Mouse (Mus musculus): ENCODE data around the gene Slc25a25.

Slc25a25 gene

DNA sequence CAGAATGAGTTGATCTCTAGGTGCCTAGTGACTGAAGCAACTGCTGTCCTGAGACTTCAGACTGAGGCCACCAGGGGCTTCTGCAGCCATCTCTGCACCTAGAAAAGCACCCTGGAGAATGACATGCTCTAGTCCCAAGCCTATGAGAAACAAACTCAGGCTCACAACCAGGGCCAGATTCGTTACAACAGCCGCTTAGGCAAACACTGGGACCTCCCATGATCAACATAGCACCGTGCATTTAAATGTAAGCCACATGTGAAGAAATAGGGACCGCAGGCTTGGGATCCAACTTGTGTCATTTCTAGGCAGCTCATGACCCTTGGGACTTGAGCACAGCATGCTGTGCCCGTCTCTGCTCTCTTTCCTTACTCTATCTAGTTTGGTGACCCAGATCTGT is 23.5 kb downstream of the Slc25a25 start:
- DNase-seq = no peak

DNA sequence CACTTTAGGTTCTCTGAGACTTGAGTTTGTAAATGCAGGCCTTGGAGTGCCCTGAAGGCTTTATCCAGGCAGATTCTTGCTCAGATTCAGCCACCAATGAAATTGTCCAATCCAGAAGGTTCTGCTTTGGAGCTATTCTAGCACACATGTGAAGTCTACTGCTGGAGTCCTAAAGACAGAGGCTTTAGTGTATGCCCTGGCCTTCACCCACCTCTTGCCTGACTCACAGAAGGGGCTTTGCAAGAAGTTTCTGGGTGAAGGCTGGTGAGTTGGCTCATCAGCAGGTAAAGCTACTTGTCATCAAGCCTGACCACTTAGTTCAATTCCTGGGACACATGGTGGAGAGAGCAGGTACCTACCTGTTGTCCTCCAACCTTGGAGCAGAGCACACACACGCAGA is 25.1 kb downstream of the Slc25a25 start:
- DNase-seq = no peak

DNA sequence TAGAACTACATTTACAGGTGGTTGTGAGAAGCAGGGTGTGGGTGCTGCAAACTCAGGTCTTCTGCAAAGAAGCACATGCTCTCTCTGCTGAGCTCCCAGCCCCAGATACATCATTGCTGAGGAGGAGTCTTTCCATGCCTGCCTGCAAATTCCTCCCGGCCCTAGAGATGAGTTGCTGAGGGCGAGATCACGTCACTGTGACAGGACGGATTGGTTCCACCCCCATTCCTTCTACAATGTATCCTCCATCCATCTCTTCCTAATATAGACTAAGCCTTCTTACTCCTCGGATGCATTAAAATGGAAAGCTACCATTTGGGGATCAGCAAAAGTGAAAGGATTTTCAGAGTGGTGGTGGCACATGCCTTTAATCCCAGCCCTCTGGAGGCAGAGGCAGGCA is 25.7 kb downstream of the Slc25a25 start:
- DNase-seq = no peak

DNA sequence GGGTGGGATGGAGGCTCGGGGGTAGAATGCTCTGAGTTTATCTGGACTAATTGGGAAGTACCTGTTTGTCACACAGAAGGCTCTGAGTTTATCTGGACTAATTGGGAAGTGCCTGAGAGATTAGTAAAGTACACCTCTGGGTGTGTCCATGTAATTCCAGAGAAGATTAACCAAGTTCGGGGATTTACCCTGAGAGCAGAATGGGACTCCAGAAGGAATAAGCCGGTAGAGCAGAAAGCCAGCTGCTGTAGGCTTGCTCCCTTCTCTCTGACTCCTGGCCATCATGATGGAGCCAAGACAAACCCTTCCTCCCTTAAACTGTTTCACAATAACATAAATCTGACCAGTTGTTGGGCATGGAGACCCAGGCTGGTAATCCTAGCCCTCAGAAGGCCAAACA is 26.4 kb downstream of the Slc25a25 start:
- DNase-seq = no peak

DNA sequence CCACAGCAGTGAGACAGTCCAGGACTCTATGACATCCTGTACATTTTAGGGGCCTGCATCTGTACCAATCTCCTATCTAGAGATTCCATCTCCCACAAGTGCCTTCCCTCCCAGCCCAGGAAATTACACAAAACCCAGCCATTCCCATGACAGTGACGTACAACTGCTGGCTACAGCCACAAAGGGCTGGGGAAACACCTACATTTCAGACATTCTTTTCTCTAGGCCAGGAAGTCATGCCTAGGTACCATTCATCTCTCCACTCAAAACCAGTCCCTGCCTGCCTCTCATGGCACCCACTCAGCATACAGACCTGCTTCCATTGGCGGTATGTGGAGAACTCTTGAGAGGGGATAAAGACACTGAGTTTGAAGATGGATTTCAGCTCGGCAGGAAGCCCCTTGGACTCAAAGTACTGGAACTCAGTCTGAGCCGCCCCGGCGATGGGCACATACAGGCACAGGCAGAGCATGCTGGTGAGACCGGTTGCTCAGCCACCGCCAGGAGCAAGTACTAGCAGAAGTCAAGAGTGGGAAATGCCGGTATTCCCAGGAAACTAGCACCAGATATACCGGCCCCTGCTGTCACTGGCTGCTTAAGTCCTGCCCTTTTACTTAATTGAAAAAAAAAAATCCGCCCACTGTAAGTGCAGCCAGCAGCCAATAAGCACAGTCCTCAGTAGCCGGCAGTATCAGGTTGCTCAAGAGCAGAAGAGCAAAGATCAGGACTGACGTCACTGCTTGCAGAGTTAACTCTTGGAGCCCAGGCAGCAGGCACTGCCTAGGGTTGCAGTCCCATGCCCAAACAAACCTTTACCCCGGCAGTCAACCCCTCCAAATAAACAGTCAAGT is 27.5 kb downstream of the Slc25a25 start:
- DNase-seq = no peak

DNA sequence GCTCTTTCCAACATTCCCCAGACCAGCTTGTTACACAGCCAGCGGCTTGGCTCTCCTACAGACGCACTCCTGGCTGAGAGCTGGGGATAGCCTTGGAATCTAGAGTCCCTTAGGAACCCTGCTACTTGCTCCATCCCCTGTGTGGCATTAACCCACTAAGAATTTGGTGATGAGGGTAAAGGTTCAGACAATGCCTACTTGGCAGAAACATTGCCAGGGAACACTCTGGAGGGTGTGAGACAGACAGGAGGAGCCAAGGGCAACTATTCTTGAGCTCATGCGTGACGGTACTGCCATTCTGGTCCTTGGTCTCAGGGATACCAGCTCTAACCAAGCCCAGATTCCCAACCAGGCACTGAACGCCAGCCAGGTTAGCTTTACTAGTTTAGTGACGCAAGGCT is 29.4 kb downstream of the Slc25a25 start:
- no peak for DNase-seq

DNA sequence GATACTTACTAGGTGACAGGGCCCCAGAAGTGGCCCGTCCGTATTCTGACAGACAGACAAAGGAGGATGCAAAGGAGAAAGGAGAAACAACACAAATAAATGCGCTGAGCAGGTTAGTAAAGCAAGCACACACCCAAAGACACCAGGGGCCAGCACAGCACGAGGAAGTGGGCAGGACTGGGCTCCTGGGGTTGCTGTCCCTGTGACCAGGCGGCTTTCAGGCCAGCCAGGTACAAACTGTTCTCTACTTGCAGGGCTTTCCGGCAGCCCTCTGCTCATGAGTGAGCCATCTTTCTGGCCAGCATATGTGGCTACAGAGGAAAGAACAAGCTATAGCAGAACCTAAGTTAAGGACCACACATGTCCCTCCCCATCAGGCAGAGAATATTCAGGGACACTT is 30.6 kb downstream of the Slc25a25 start:
- no peak for DNase-seq

DNA sequence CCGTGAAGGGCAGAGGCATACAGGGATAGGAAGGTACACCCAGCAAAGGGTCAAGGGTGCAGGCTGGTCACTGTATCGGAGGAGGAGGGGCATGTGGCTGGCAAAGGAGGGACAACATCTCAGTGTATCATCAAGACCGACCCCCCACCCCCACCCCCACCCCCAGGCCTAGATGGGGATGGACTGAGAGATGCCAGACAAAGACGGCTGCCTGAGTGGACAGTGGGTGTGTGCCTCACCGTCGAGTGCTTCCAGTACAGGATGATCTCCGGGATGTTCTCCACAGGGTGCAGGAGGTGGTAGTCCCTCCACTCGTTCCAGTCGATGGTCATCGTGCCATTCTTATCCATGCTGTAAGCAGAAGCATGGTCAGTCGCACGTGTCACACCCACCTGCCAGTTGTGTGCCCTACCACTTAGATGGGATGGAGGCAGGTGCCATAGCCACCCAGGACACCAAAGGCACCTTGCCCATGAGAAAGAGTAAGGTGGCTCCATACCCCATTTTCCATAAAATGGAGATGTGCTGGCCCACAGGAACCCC is 31.1 kb downstream of the Slc25a25 start:
- no peak for DNase-seq

DNA sequence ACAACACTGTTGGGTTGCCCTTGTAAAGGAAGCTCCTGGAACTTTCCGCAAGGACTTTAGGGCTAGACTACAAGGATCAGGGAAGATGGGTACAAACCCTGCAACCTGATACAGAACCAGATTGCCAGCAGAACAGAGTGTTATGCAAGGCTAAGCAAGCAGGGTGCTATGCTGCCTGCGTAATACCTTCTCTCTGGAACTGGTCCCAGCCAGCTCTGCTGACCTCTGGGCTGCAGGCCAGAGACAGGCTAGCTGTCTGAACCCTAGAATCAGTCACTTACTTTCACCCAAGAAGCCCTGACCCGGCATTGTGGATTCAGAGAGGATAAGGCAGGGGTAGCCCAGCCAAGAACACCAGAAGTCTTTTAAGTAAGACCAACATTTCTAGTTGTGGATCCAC is 31.9 kb downstream of the Slc25a25 start:
- no peak for DNase-seq

DNA sequence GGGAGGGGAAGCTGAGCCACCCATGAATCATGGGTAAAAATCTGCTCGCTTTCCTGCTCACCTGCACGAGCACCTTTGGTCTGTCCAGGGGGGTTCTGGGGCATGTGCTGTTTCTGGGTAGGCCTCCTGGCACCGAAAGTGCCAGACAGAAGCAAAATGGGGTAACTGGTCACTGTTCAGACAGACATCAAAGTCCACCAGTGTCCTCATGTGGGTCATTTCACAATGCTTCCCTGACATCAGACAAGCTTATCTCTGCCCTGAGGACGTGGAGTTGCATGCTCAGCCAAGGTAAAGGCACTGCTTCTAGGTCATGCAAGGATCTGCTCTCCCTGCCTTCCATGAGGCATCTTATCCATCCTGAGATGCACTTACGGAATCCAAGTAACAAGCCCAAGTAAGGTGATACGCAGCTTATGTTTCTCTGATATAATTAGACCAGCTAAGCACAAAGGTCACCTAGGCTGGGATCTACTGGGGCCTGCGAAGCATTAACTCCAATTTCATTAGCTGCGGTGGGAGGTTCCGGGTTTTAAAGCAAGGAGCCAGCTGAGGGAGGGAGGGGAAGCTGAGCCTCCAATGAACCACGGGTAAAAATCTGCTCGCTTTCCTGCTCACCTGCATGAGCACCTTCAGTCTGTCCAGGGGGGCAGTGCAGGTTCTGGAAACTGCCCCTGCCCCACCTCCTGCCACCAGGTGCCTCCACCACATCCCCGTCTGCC is 32.7 kb downstream of the Slc25a25 start:
- DNase-seq = no peak

DNA sequence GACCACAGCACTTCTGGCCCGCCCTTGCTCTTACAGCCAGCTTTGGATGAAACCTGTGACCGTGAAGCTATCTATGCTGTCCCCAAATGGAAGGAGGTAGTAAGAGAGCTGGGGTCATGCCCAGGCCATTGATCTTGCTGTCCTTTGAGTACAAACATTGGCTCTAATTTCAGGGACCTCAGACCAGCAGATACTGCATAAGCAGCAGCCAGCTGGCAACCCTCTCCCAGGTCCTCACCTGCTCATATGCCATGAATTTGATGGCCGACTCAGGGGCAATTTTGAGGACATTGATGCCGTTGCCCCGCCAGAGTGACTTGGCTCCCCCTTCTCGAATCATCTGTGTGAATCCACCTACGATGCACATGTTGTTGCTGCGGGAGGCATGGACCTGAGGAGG is 33.8 kb downstream of the Slc25a25 start:
- DNase-seq = no peak

DNA sequence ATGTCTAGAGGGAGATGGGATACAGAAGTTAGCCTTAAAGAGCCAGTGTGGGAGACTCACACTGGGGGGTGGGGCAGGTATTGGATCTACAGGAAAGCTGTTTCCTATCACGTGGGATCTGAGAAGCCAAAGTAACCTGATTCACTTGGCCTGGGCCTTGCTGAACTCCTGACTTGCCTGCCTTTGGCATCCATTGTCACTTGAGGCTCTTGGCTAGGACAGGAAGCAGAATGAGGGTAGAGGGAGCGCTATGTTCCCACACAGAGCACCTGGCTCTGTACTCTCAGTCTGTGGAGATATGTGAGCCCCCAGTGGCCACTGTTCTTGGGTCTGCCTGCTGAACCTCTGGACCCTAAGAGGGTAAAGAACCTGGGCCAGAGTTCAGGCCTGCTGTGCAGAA is 34.7 kb downstream of the Slc25a25 start:
- no peak for DNase-seq

DNA sequence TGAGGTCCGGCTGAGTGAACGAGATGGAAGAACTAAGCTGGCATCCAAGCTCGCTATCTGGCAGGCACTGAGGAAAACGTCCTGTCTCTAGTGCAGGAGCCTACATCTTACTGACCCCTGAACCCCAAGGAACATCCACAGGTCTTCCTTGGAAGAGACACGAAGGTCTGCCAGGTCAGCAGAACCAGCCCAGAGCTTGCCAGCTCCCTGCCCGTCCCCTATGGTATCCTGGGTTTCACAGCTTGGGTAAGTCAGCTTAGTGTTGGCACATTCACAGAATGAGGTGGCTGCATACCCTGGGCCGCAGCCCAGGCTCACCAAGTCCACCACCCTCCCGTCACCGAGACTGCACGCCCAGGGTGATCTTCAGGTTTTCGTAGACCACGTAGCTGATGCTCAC is 35.4 kb downstream of the Slc25a25 start:
- no peak for DNase-seq

DNA sequence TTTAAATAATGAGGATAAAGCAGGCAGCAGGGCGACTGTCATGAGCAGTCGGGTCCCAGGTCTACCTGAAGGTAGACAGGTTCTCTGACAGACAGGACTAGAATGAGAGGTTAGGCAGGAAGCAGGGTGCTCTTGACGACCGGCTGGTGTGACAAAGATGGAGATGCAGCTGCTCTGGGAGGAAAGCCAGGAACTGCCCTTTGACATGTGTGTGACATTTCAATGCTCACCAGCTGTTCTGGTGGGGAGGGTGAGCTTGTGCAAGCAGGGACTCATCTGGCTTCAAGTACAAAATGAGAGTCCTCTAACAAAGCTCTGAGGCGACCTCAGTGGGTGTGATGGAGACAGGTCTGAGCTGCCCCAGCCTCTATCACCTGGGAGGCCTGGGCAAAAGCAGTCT is 37.3 kb downstream of the Slc25a25 start:
- DNase-seq = no peak

DNA sequence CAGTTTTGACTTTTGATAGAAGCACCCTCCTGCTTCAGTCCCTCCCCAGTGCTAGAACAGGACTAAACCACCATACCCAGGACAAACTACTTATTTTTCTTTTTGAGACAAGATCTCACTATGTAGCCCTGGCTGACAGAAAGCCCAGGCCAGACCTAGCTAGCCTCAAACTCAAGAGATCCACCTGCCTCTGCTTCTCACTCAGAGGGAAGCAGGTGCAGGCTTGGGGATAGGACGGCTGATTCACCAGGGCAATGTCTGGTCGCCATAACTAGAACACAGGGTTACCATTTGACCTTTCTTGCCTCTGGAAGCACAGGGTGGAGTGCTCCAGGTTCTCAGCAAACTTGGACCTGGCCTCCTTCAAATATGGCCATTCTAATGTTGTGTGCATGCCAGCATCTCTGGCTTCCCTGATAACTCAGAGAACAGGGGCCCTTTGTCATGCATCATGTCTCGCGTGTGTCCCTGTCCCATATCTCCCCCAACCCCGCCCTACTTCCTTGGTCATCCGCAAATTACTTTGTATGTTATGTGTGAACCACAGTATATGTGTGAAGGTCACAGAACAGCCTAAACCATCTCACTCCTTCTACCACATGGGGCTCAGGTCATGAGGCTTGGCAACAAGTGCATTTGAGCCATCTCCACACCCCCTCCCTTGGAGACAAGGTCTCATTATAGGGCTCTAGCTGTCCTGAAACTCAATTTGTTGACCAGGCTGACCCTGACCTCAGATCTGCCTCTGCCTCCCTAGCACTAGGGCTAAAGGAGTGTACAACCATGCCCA is 38.3 kb downstream of the Slc25a25 start:
- no peak for DNase-seq

DNA sequence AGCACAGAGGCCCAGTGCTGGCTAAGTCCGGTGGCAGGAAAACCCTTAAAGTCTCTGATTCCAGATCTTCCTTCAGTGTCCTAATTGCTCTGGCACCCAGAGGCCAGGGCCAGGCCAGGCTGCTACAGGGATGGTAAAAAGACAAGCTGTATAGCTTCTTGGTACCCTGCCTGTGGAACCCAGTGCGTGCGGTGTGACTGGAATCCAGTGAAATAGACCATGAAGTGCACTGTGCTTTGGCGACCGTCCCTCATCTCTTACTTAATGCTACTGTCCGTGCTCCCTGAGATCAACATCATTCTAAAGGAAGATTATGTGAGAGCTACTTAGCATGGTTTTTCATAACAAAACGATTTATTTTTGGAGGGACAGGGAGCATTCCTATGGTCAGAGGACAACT is 39.8 kb downstream of the Slc25a25 start:
- no peak for DNase-seq

DNA sequence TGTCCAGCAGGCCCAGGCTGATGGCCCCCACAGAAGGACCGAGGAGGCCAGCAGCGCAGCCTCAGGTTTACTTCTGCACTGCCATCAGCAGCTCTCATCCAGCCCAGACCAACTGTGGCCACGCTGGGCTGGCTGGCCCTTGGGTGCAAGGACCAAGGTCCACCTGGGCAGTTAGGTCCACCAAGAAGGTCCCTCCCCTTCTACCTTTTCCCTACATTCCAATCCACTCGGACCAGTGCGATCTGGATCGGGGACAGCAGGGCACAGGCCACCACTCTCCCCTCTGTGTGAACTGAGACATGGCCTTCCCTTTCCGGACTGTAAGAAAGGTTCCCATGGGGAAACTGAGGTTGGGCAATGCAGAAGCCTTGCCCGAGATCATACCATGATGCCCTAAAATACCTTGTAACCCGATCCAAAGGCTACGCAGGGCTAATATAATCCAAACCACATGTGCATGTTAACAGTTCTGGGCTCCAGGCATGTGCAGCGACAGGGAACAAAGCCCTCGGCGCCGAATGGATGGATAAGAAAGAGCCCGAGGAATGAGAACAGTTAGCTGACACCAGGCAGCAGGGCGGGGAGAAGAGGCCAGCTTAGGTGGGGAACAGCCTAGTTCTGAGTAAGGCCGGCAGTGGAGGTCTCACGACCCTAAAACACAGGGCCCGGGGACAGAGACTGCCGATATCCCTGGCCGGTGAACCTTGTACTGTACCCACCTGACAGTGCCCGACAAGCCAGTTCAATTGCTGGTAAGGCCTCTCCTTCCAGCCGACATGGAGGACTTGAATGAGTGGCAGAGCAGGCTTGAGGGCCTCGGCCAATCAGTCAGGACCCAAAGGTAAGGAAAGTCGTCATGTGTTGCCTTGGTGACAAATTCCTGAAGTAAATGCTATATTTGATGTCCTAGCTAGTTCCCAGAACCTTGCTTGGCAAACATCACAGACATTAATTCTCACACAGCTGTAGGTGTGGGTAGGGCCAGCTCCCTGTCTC is 42.5 kb downstream of the Slc25a25 start:
- DNase-seq = no peak

DNA sequence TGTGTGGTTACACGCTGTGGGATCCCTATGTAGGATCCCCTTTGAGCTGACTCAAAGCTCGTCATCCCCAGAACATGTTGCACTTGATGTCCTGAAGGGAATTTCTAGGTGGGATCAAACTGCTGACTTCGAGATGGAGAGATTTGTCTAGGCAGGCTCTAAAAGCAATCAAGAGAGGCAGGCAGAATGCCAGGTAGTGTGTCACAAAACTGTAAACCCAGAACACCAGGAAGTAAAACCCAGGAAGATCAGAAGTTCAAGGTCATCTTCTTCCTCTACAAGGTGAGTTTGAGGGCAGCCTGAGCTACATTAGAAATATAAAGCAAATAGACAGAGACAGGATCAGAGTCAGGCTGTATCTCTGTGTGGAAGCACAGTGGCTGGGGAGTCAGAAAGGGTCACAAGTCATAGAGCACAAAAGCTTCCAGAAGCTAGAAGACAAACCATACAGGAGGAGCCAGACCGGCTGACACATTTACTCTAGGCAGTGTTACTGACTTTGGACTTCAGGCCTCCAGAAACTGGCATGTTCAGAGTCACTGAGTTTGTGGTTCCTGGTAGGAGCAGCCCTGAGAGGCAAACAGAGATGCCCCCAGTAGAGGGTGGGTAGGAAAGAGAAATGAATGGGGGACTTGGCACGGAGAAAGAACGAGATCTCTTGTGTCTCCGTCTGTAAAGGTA is 44.0 kb downstream of the Slc25a25 start:
- DNase-seq = no peak

DNA sequence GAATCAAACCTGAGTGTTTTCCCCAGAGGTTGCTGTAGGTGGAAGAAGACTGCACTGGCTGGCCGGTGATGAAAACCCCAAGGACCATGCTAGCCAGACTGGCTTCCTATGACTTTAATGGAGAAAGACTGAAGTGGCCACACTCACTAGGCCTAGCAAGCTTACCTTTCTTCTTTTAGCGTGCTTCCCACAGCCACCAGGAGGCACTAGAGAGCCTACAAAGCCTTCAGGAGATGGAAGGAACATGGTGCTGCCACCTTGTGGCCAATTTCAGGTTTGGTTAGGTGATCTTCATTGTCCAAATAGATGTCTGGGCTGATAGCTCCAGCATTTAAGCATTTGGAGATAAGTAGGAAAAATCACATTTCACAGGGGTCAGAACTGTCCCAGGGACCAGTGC is 46.6 kb downstream of the Slc25a25 start:
- DNase-seq = peak; percentile 74 to 80

DNA sequence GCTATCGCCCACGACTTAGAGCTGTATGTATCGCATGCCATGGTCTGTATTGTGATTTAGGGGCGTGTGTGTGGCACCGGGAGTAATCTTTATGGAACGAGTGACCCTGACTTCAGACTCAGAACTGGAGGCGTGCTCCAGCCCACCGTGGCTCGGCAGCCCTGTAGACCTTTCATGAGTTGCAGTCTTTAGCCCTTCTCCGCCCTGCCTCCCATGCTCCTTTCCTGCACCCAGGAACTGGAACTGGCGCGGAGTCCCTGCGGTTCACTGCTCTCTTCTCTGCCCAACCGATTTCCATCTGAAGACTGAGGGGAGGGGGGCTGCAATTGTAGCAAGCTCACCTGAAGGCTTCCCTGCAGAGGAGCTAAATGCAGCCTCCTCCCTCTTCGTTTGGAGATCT is 54.5 kb downstream of the Slc25a25 start:
- no peak for DNase-seq

DNA sequence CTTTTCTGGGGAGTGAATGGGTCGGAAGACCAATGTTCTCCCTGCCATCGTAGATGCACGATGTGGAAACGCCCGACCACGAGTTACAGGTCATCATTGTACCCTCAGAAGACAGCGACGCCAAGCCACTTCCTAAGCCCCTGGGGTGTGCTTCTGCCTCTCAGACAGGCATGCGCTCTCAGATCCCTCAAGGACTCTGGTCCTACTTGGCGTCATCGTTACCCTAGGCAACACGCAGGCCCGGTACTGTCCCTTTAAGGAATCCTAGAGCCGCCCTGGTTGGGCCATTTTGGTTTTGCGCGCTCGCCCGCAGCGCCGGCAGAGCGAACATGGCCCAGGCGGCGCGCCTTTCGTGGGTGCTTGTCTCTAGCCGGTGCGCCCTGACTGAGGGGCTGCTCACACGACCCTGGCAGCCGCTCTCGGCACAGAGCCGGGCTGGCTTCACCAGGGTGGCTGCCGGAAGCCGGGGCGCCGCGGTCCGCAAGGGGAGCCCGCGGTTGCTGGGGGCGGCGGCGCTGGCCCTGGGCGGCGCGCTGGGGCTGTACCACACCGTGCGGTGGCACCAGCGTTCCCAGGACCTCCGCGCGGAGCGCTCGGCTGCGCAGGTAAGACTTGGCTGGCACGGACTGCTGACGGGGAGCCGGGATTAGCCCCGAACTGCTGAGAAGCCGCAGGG is 55.2 kb downstream of the Slc25a25 start:
- peak; percentile 62 to 77 for DNase-seq

All from thymus, adult 18-20 months (tissue).